Mouse (Mus musculus): Measurements from ENCODE around the gene B9d1. TPM values are rescaled to one million over a fixed set of nuclear protein-coding genes. Genes with fewer than 3 reads are reported as not detected.

The B9d1 gene
- polyA plus RNA-seq, 1 experiment, result 7.5 TPM

DNA sequence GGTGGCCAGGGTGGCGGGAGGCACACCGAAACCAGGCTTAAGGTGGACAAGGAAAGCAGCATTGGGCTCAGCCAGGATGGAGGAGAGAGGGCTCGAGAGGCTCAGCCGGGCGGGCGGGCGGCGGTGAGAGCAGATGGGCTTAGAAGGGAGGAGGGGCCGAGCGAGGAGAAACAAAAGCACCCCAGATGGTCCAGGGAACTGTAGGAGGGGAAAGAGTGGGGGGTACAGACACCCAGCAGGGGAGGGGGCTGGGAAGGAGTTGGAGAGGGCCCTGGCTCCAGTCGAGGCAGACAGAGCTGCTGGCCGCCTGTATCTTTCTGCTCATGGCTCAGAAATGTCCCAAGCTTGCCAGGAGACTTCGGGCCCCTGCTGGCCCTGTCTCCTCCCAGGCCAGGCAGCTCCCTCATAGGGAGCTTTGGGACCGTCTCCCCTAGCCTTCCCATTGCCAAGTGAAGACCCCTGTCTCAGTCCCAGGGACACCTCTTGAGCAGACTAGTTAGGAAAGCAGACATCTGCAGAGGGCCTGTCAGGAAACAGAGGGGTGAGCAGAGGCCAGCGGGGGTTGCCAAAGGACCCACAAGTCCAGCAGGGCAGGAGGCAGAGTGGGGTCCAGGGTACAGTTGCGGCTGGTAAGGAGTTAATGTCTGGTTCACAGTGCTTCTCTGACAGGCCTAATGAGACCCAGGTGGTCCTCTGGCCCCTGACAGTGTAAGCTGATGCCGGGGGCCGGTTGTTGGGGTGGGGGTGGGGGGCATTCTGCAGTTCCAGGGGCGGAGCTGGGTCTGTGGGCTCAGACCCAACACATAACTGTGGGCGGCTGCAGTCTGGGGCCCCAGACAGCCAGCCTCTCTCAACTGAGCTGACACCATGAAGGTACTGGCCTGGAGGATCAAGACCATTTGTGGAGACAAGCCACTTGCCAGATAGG lies 20.1 kb upstream of the B9d1 start, which contains the start of gene Mfap4:
Mfap4 (plus strand) TSS at position 819 of the 928 bp plus-strand sequence.
- H3K4me1 ChIP-seq (ENCODE audit: control insufficient read depth, insufficient read depth, insufficient read length, low read length), result no peaks in the 10 kb centered on the region
- no peak within 1 kb of the TSS for H3K4me3 ChIP-seq (ENCODE audit: insufficient read depth, low read depth, low read length)
- no peak within 1 kb of the TSS for H3K27ac ChIP-seq (replicated peaks; ENCODE audit: low read depth, low read length)

DNA sequence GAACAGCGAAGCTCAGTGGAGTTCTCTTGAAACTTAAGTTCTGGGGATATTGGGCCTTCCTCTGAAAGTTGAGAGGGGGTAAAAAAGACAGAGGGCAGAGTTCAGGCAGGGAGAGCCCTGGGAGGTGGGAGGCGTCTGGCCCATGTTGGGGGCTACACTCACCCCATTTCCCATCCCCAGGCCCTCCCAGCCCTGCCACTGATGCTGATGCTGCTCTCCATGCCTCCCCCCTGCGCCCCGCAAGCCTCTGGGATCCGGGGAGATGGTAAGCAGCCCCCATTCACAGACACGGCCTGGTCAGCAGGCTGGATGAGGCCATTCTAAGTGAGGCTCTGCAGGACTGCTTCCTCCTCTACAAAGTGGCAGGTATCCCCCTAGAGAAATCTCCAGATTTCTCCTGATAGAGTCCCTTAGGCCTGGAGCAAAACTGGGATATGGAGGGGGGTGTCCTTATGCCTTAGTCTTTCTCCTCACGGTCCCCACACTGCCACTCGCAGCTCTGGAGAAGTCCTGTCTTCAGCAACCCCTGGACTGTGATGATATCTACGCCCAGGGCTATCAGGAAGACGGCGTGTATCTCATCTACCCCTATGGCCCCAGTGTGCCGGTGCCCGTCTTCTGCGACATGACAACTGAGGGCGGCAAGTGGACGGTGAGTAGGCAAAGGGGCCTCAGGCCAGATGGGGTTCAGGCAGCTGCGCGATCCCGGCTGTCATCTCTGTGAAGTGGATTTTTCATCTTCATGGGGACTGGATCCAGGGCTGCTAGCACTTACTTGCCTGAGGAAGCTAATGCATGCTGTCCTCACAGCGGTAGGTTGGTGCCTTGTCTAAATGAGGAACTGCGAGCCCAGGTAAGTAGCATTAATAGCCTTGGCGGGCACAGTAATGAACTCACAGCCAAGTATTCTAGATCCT lies 19.1 kb upstream of the B9d1 start:
- Histone ChIP-seq H3K4me3 (ENCODE audit: insufficient read depth, low read depth, low read length) (no peak overlapping the region), H3K27ac (replicated peaks; ENCODE audit: low read depth, low read length) (no peak overlapping the region), H3K4me1 (ENCODE audit: control insufficient read depth, insufficient read depth, insufficient read length, low read length) (no peaks in the 10 kb centered on the region)

DNA sequence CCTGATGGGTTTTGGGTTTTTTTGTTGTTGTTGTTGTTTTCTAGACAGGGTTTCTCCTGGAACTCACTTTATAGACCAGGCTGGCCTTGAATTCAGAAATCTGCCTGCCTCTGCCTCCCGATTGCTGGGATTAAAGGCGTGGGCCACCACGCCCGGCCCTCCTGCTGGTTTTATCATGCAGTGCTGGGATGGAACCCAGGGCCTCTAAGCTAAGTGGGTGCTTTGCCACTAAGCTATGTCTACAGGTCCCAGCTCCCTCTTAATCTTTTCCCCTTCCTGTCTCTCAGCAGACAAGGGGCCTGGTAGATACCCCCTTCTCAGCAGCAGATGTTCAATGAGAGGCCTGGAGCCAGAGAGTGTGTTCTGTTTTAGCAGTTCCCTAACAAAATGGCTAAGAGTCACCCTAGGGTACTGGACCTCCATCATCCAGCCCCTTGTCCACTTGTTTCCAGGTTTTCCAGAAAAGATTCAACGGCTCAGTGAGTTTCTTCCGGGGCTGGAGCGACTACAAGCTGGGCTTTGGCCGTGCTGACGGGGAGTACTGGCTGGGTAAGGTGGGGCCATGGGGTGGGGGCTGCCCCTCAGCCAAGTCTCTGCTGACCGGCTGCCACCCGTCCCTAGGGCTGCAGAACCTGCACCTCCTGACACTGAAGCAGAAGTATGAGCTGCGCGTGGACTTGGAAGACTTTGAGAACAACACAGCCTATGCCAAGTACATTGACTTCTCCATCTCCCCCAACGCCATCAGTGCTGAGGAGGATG lies 18.3 kb upstream of the B9d1 start:
- H3K4me3 ChIP-seq (ENCODE audit: insufficient read depth, low read depth, low read length), result no peak overlapping the region
- no peaks in the 10 kb centered on the region for H3K4me1 ChIP-seq (ENCODE audit: control insufficient read depth, insufficient read depth, insufficient read length, low read length)
- H3K27ac ChIP-seq (replicated peaks; ENCODE audit: low read depth, low read length), result no peak overlapping the region

DNA sequence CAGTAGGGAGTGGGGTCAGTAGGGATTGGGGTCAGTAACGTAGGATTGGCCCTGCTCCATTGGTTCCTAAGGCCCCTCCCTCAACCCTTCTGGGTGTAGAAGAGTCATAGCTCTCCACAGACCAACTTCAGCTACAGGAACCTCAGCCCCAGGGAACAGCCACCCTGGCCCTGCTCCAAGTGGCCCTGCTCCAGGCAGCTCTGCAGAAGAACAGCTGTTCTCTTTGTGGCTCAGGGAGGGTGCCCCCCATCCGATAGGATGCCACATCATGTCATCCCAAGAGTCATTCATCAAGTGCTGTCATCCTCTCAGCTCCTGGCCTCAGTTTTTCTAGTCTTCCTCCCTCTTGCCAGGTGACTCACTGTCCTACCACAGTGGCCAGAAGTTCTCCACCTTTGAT lies 17.5 kb upstream of the B9d1 start:
- H3K4me1 ChIP-seq (ENCODE audit: control insufficient read depth, insufficient read depth, insufficient read length, low read length), result no peaks in the 10 kb centered on the region
- no peak overlapping the region for H3K4me3 ChIP-seq (ENCODE audit: insufficient read depth, low read depth, low read length)
- H3K27ac ChIP-seq (replicated peaks; ENCODE audit: low read depth, low read length), result no peak overlapping the region

DNA sequence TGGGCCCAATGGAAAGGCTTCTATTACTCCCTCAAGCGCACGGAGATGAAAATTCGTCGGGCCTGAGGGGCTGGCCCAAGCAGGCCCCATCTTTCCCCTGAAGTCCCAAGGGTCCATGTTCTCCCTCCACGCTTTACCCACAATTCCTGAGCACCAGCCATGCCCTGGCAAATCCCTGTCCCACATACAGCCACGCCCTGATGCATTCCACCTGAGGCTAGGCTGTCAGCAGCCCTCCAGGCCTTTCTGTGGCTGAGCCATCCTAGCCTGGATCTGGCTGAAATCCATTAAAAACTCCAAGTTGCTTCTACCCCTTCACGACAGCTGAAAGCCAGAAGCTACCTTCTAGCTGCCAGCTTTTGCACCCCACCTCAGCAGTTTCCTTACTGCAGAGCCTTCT lies 17.0 kb upstream of the B9d1 start:
- H3K4me3 ChIP-seq (ENCODE audit: insufficient read depth, low read depth, low read length), result no peak overlapping the region
- H3K4me1 ChIP-seq (ENCODE audit: control insufficient read depth, insufficient read depth, insufficient read length, low read length), result peaks cover under 1% of the 10 kb centered on the region; the same call in 1 of the 2 replicates
- no peak overlapping the region for H3K27ac ChIP-seq (replicated peaks; ENCODE audit: low read depth, low read length)

DNA sequence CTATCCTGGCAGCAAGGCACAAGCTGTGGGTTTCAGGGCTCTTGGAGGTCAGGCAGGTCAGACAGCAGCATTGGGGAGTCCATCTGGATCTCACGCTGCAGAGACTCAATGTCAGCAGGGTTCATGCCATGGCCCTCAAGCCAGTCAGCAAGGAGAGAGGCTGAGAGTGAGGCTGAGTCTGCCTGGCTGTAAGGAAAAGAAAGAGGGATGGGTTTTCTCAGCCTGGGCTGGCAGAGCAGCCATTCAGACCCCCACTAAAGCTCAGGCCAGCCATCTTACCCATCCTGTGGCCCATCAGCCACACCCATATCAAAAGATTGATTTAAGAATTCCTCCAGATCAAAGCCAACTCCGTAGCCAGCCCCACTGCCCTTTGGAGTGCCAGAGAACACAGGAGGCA lies 15.9 kb upstream of the B9d1 start:
- Histone ChIP-seq H3K27ac (replicated peaks; ENCODE audit: low read depth, low read length) (no peak overlapping the region), H3K4me3 (ENCODE audit: insufficient read depth, low read depth, low read length) (no peak overlapping the region), H3K4me1 (ENCODE audit: control insufficient read depth, insufficient read depth, insufficient read length, low read length) (peaks cover 6% of the 10 kb centered on the region; the same call in 1 of the 2 replicates)

DNA sequence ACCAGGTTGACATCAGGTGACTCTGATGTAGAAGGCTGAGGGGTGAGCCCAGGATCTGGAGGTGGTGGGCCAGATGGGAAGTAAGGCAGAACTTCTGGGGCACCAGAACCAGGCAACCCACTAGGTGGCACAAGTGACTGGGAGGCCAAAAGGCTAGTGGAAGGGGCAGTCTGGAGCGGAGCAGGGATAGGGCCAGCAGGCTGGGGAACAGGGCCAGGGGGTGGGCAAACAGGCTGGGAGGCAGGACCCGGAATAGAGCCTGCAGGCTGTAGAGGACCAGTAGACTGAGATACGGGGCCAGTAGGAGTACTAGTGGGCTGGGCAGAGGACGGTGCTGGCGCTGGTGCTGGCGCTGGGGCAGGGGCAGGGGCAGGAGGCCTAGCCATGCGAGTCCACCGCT lies 15.1 kb upstream of the B9d1 start:
- Histone ChIP-seq H3K27ac (replicated peaks; ENCODE audit: low read depth, low read length) (no peak overlapping the region), H3K4me1 (ENCODE audit: control insufficient read depth, insufficient read depth, insufficient read length, low read length) (peaks cover 6% of the 10 kb centered on the region; the same call in 1 of the 2 replicates), H3K4me3 (ENCODE audit: insufficient read depth, low read depth, low read length) (no peak overlapping the region)

DNA sequence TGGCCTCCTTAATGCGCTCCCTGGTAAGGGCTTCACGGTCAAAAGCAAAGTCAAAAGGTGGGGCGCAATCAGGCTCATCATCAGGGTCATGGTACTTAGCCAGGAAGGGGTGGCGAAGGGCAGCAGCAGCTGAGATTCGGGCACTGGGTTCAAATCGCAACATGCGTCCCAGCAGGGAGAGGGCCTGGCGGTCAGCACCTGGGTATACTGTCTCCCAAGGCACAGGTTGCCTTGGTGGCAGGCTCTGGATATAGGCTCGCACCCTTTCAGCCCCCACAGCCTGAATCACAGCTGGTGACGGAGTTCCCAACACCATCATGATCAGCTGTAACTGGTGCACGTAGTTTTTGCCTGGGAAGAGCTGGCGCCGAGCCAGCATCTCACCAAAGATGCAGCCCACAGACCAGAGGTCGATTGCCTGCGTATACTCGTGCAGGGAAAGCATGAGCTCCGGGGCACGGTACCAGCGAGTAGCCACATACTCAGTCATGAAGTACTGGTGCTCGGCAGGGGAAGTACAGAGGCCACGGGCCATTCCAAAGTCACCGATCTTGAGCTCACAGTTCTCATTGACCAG lies 13.9 kb upstream of the B9d1 start:
- Histone ChIP-seq H3K27ac (replicated peaks; ENCODE audit: low read depth, low read length) (no peak overlapping the region), H3K4me3 (ENCODE audit: insufficient read depth, low read depth, low read length) (no peak overlapping the region), H3K4me1 (ENCODE audit: control insufficient read depth, insufficient read depth, insufficient read length, low read length) (peaks cover 6% of the 10 kb centered on the region; the same call in 1 of the 2 replicates)

DNA sequence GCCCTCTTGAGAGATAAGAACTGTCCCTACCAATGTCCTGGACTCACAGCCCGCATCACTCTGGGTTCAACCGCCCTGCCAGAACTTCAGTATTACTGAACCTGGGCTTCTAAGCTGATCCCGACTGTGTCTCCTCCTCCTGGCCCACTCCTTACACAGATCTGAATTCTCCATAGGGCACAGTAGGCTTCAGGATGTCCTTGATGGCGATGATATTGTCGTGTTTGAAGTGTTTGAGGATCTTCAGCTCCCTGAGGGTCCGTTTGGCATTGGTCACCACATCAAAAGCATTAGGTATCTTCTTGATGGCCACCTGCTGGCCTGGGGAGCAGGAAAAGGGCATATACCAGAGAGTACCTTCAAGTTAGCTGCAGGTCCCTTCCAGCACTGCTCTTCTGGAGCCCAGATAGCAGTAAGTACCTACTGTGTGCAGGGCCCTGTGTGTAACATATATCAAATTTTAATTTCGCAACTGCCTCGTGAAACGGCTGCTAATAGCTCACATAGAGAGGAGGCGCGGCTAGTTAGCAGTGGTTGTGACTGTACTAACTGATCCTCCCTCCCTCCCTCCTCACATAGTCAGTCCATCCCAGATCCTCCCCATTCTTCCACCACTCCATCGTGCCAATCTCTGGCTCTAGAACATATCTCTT lies 12.1 kb upstream of the B9d1 start:
- Histone ChIP-seq H3K27ac (replicated peaks; ENCODE audit: low read depth, low read length) (no peak overlapping the region), H3K4me1 (ENCODE audit: control insufficient read depth, insufficient read depth, insufficient read length, low read length) (peaks cover 6% of the 10 kb centered on the region; the same call in 1 of the 2 replicates), H3K4me3 (ENCODE audit: insufficient read depth, low read depth, low read length) (peak overlapping the region; percentile 83)

DNA sequence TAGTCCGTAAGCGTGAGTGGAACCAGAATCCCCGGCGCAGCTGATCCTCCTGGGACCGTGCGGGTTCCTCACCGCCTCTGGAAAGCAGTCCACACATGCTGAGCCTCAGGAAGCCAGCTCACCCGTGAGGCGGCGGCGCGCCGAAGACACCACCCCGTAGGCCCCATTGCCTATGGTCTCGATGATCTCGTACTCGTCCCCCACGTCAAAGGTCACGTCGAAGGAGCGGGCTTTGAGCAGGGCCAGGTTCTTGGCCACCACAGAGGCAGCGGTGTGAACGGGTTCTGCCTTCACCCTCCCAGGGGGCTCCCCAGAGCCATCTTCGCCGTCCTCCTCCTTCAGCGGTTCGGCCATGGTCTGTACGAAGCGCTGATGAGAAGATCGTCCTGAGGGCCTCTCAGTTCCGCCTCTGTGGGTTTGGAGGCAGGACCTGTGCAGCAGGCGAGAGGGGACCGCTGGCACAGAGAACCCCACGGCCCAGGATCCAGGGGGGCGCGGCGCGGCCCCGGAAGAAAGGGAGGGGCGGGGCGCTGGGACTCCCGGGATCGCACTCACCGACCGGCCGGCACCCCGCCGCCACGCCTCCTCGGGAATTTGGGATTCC lies 11.3 kb upstream of the B9d1 start:
- Histone ChIP-seq H3K4me1 (ENCODE audit: control insufficient read depth, insufficient read depth, insufficient read length, low read length) (peaks cover 6% of the 10 kb centered on the region; the same call in 1 of the 2 replicates), H3K27ac (replicated peaks; ENCODE audit: low read depth, low read length) (peak overlapping the region; percentile 69), H3K4me3 (ENCODE audit: insufficient read depth, low read depth, low read length) (peak overlapping the region; percentile 83)

DNA sequence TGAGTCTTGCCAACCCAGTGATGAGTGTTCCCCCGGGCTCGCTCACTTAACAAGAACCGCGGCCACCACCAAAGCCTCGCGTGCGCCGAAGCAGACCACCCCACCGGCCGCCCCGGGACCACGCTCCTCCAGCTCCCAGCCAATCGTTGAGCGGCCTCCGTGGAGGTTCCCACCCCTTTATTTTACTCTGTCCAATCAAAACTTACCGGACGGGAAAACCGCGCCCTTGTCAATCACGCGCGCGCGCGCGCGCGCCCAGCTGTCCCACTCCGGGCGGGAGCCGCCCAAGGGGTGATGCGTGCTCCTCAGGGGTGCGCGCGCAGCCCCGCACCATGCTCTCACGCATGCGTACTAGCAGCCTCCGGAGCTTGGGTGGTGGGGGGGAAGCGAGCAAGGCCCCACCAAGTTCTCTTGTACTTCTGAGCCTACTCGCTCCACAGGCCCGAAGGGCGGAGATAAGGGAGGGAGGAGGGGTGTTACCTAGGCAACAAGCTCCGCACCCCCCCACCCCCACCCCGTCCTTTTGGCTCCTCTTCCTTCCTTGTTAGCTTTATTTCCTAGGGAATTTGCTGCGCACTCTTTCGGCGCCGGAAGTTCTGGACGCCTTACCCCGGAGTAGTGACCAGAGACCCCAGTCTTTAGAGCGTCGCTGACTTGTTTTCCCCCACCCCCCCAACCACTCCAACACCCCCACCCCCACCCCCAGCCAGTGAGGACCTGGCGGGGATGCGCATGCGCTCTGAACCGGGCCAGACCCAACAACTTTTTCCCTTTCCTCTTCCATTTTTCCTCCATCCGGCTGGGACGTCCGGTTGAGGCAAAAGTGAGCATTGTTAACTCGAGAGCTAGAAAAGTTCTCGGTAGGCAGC lies 10.6 kb upstream of the B9d1 start, which contains the start of gene Mapk7:
Mapk7 (minus strand) TSS at position 278 of the 869 bp plus-strand sequence.
- peak within 1 kb of the TSS; percentile 83 for H3K4me3 ChIP-seq (ENCODE audit: insufficient read depth, low read depth, low read length)
- H3K4me1 ChIP-seq (ENCODE audit: control insufficient read depth, insufficient read depth, insufficient read length, low read length), result peaks cover 6% of the 10 kb centered on the region; the same call in 1 of the 2 replicates
- H3K27ac ChIP-seq (replicated peaks; ENCODE audit: low read depth, low read length), result peak within 1 kb of the TSS; percentile 80

DNA sequence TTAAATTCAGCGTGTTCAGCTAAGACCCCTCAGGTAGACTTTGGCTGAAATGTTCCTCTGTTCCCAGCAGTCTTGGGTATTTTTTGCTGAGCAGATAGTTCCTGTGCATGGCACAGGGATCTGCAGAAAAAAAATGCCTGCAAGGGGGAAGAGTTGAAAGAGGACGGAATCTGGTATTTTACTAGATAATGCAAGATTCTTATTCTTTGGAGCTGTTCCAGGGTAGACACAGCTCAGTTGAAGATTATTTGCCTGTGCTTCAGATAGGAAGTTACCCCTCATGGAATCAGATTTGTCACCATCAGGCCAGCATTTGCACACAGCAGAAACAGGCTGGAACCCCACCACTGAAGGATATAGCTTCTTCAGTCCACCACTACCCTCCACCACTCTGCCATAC lies 9.4 kb upstream of the B9d1 start:
- no peak overlapping the region for H3K27ac ChIP-seq (replicated peaks; ENCODE audit: low read depth, low read length)

DNA sequence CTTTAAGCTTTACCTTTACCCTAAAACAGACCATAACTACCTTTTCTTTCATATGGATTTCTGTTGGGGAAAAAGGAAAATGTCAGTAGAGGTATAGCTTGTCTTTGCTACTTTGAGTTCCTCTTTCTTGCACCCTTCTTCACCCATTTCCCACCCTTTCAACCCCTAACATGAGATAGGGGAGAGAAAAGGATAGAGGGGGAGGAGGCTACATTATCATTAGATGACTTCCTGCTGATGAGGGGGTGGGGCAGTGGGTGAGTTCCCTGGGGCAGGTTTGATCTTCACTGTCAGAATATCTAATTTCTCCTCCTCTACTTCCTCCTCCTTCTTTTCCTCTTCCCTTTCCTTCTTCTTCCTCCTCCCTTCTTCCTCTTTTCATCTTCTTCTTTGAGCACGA lies 7.5 kb upstream of the B9d1 start:
- Histone ChIP-seq H3K4me1 (ENCODE audit: control insufficient read depth, insufficient read depth, insufficient read length, low read length) (peaks cover 6% of the 10 kb centered on the region; the same call in 1 of the 2 replicates), H3K4me3 (ENCODE audit: insufficient read depth, low read depth, low read length) (no peak overlapping the region), H3K27ac (replicated peaks; ENCODE audit: low read depth, low read length) (no peak overlapping the region)

More for the DNA sequence above, 9.4 kb upstream of the B9d1 start:
- Histone ChIP-seq H3K4me3 (ENCODE audit: insufficient read depth, low read depth, low read length) (no peak overlapping the region), H3K4me1 (ENCODE audit: control insufficient read depth, insufficient read depth, insufficient read length, low read length) (peaks cover 6% of the 10 kb centered on the region; the same call in 1 of the 2 replicates)

Measured in brown adipose tissue, adult 24 weeks (tissue).